Mouse (Mus musculus) intestine, embryonic 16.5 days (tissue): ENCODE measurements around the gene Cpne2. TPM values are rescaled to one million over a fixed set of nuclear protein-coding genes. Genes with fewer than 3 reads are reported as not detected.

ENCODE experiments used
- ATAC-seq: fragments of 200-750 bp; cut with Nextera tagmentation; 2 replicates; pipeline ENCODE4 v1.8.0; 2017; ENCODE audit warnings: moderate TSS enrichment, moderate library complexity
- H3K27ac ChIP-seq: fragments of 300-500 bp; sonication (generic); 2 replicates; pipeline ENCODE4 v1.5.1; 2014; ENCODE audit warnings: mild to moderate bottlenecking, low read length
- H3K27me3 ChIP-seq: fragments of 300-500 bp; sonication (generic); replicated peaks from 2 replicates; pipeline ENCODE4 v1.6.1; 2014; ENCODE audit warnings: low read length, control low read depth, mixed read lengths; ENCODE audit not compliant: control insufficient read depth, insufficient read depth
- H3K36me3 ChIP-seq: fragments of 300-500 bp; sonication (generic); 2 replicates; pipeline ENCODE4 v1.6.1; 2014; ENCODE audit warnings: low read length, control low read depth; ENCODE audit not compliant: control insufficient read depth, insufficient read depth
- H3K4me1 ChIP-seq: fragments of 300-500 bp; sonication (generic); 2 replicates; pipeline ENCODE4 v1.6.1; 2014; ENCODE audit warnings: low read length, control low read depth, mixed read lengths; ENCODE audit not compliant: control insufficient read depth, insufficient read depth
- H3K4me2 ChIP-seq: fragments of 300-500 bp; sonication (generic); 2 replicates; pipeline ENCODE4 v1.6.1; 2014; ENCODE audit warnings: low read depth, low read length, control low read depth
- H3K4me3 ChIP-seq: fragments of 300-500 bp; sonication (generic); 2 replicates; pipeline ENCODE4 v1.5.1; 2014; ENCODE audit warnings: mild to moderate bottlenecking, low read length
- H3K9ac ChIP-seq: fragments of 300-500 bp; sonication (generic); 2 replicates; pipeline ENCODE4 v1.6.1; 2014; ENCODE audit warnings: low read depth, low read length
- H3K9me3 ChIP-seq: fragments of 300-500 bp; sonication (generic); 2 replicates; pipeline ENCODE4 v1.6.1; 2016; ENCODE audit warnings: low read length, control low read depth; ENCODE audit not compliant: control insufficient read depth
- WGBS: fragments of 180-500 bp; shearing (Covaris S2); extraction: QIAGEN DNeasy Blood & Tissue Kit; methylation state at CpG from one replicate; pipeline ENCODE4 v1.1.7; 2014; 5-methylcytosine and 5-hydroxymethylcytosine counted together
- polyA plus RNA-seq: library from polyadenylated mRNA; unstranded; fragments of >200 nt; fragmentation: Nextera tagmentation; extraction: Ambion mirVana; gene quantifications from 2 replicates; pipeline ENCODE4 v1.2.1, GENCODE M21; 2015

The Cpne2 gene
- polyA plus RNA-seq, 1 experiment from 2014 or later: 5.7 TPM

- whole genome bisulfite sequencing: 70% methylated on average over 8 of the region's 8 CpGs
- ATAC-seq: no peak
- no peaks in the 10 kb centered on the region for H3K27me3 ChIP-seq
These were observed 34.5 kb downstream of the Cpne2 start for GRCm38 (mm10) chr8:94567159-94567849.

GRCm38 (mm10) chr8:94568098-94568497 is 35.3 kb downstream of the Cpne2 start:
- Histone ChIP-seq H3K27me3 (no peaks in the 10 kb centered on the region), H3K4me1 (no peaks in the 10 kb centered on the region), H3K9ac (no peak overlapping the region), H3K4me2 (no peak overlapping the region), H3K9me3 (no peaks in the 10 kb centered on the region), H3K27ac (no peak overlapping the region), H3K36me3 (peaks cover 2% of the 10 kb centered on the region; the same call in 1 of the 2 replicates), H3K4me3 (no peak overlapping the region)
- no peak for ATAC-seq
- 90% methylated on average over 8 of the region's 8 CpGs for WGBS

More at GRCm38 (mm10) chr8:94567159-94567849, 34.5 kb downstream of the Cpne2 start:
- no peaks in the 10 kb centered on the region for H3K4me1 ChIP-seq
- no peaks in the 10 kb centered on the region for H3K9me3 ChIP-seq
- no peak overlapping the region for H3K4me3 ChIP-seq
- no peaks in the 10 kb centered on the region for H3K36me3 ChIP-seq
- no peak overlapping the region for H3K9ac ChIP-seq
- no peak overlapping the region for H3K27ac ChIP-seq
- H3K4me2 ChIP-seq: no peak overlapping the region

- no peak for ATAC-seq
- Histone ChIP-seq H3K27ac (no peak overlapping the region), H3K9me3 (no peaks in the 10 kb centered on the region), H3K9ac (no peak overlapping the region), H3K4me3 (no peak overlapping the region), H3K27me3 (no peaks in the 10 kb centered on the region), H3K36me3 (peaks cover 5% of the 10 kb centered on the region), H3K4me2 (no peak overlapping the region), H3K4me1 (no peaks in the 10 kb centered on the region)
- WGBS: 75% methylated on average over 1 of the region's 1 CpGs
These were observed 36.6 kb downstream of the Cpne2 start for GRCm38 (mm10) chr8:94569419-94569818.

- Histone ChIP-seq H3K9me3 (no peaks in the 10 kb centered on the region), H3K27ac (no peak overlapping the region), H3K4me2 (no peak overlapping the region), H3K27me3 (no peaks in the 10 kb centered on the region), H3K4me3 (no peak overlapping the region), H3K36me3 (peaks cover 7% of the 10 kb centered on the region), H3K9ac (no peak overlapping the region), H3K4me1 (no peaks in the 10 kb centered on the region)
- no peak for ATAC-seq
- 83% methylated on average over 2 of the region's 2 CpGs for WGBS
These were observed 39.1 kb downstream of the Cpne2 start for GRCm38 (mm10) chr8:94571896-94572295.

- Histone ChIP-seq H3K27ac (no peak overlapping the region), H3K4me1 (no peaks in the 10 kb centered on the region), H3K9ac (no peak overlapping the region), H3K36me3 (peaks cover 7% of the 10 kb centered on the region), H3K4me2 (no peak overlapping the region), H3K27me3 (no peaks in the 10 kb centered on the region), H3K9me3 (no peaks in the 10 kb centered on the region), H3K4me3 (no peak overlapping the region)
- WGBS: 82% methylated on average over 16 of the region's 16 CpGs
- ATAC-seq: no peak
These were observed 41.5 kb downstream of the Cpne2 start for GRCm38 (mm10) chr8:94574159-94574907.

- no peak overlapping the region for H3K4me3 ChIP-seq
- peaks cover 7% of the 10 kb centered on the region for H3K36me3 ChIP-seq
- H3K4me1 ChIP-seq: no peaks in the 10 kb centered on the region
- H3K9ac ChIP-seq: no peak overlapping the region
- H3K4me2 ChIP-seq: no peak overlapping the region
- no peaks in the 10 kb centered on the region for H3K27me3 ChIP-seq
- H3K27ac ChIP-seq: no peak overlapping the region
- WGBS: 90% methylated on average over 4 of the region's 4 CpGs
- ATAC-seq: no peak
- no peaks in the 10 kb centered on the region for H3K9me3 ChIP-seq
These were observed 42.4 kb downstream of the Cpne2 start for GRCm38 (mm10) chr8:94575148-94575547.

- no peak for ATAC-seq
- Histone ChIP-seq H3K27ac (no peak overlapping the region), H3K9ac (no peak overlapping the region), H3K9me3 (no peaks in the 10 kb centered on the region), H3K4me1 (no peaks in the 10 kb centered on the region), H3K4me3 (no peak overlapping the region), H3K27me3 (no peaks in the 10 kb centered on the region), H3K4me2 (no peak overlapping the region), H3K36me3 (peaks cover 12% of the 10 kb centered on the region; the same call in 1 of the 2 replicates)
- WGBS: 77% methylated on average over 7 of the region's 7 CpGs
These were observed 49.2 kb downstream of the Cpne2 start for GRCm38 (mm10) chr8:94581820-94582483.

- Histone ChIP-seq H3K36me3 (peaks cover 12% of the 10 kb centered on the region; the same call in 1 of the 2 replicates), H3K27ac (no peak overlapping the region)
These were observed 49.8 kb downstream of the Cpne2 start for GRCm38 (mm10) chr8:94582569-94582968.

GRCm38 (mm10) chr8:94584238-94584817 is 51.5 kb downstream of the Cpne2 start:
- Histone ChIP-seq H3K27ac (no peak overlapping the region), H3K4me3 (no peak overlapping the region), H3K36me3 (peaks cover 12% of the 10 kb centered on the region; the same call in 1 of the 2 replicates), H3K9me3 (no peaks in the 10 kb centered on the region), H3K4me1 (no peaks in the 10 kb centered on the region), H3K9ac (no peak overlapping the region), H3K4me2 (no peak overlapping the region), H3K27me3 (no peaks in the 10 kb centered on the region)
- no peak for ATAC-seq
- 41% methylated on average over 4 of the region's 4 CpGs for WGBS

More at GRCm38 (mm10) chr8:94582569-94582968, 49.8 kb downstream of the Cpne2 start:
- Histone ChIP-seq H3K4me1 (no peaks in the 10 kb centered on the region), H3K4me3 (no peak overlapping the region), H3K9me3 (no peaks in the 10 kb centered on the region), H3K4me2 (no peak overlapping the region), H3K9ac (no peak overlapping the region), H3K27me3 (no peaks in the 10 kb centered on the region)
- 85% methylated on average over 6 of the region's 6 CpGs for WGBS
- no peak for ATAC-seq
